Mouse (Mus musculus) activated CD4-positive, CD25-positive, alpha-beta regulatory T cell, adult 4 months (primary cell): Measurements from ENCODE around the gene Rad51b. TPM values are rescaled to one million over a fixed set of nuclear protein-coding genes. Genes with fewer than 3 reads are reported as not detected.
A peak's percentile ranks its signal among the peaks of the same experiment; 100 is the strongest.

ENCODE experiments used
- ATAC-seq: one replicate; pipeline ENCODE4 v1.8.0; 2017
- polyA plus RNA-seq, 2 experiments: library from polyadenylated mRNA; unstranded; fragments of 100-300 nt; shearing (Covaris generic); gene quantifications; one replicate each; pipeline ENCODE4 v1.2.1; 2017

Rad51b gene
- polyA plus RNA-seq, 2 experiments from 2014 or later, result 1.9 to 2.8 TPM

DNA sequence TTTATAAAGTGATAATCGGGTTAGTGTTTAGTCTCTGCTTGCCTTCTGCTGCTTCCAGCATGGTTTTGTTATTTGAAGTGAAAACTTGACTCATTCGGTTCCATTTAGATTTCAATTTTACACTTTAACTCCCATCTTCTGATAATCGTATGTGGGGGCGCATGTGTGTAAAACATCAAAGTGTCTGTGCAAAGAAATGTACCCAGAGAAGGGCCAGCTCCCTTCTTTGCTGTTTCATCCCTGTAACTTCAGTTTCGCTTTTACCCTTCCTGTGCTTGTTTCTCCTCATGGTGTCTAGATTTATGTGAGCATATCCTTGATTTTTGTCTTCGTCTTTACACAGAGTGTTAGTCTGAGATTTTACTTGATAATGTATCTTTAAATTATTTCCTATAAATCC lies 142.9 kb downstream of the Rad51b start:
- no peak for ATAC-seq

DNA sequence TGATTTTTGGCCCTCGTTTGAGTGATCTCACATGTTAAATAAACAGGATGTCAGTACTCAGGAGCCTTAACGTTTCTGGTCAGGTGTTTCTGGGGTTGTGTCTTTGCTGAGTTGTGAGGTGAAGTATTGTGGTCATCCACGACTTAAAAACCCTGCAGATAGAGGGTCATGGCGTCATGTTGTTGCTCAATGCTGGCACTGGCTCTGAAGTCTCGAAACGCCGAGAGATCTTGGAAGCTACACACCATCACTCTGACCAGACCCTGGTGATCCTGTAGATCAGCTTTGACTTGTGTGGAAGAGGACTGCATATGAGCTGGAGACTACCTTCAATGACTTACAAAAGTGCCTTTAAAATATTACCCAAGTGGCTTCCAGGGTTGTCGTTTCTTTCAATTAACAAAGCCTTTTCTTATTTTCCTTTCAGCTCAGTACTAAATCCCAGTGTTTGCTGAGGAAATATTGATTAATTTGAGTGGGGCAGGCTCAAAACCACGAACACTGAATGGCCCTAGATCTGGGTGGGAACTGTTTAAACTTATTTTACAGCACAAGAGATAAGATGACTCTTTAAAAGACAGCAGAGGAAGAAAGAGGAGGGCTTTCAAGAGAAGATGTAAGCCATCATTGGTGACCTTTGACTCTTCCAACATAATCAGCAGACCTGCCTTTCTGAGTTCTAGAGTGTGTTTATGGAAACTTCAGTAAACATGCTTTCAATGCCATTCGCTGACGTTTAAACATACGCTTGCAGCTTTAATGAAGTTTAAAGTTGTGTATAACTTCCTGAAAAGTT lies 144.3 kb downstream of the Rad51b start:
- peak; percentile 46 for ATAC-seq

DNA sequence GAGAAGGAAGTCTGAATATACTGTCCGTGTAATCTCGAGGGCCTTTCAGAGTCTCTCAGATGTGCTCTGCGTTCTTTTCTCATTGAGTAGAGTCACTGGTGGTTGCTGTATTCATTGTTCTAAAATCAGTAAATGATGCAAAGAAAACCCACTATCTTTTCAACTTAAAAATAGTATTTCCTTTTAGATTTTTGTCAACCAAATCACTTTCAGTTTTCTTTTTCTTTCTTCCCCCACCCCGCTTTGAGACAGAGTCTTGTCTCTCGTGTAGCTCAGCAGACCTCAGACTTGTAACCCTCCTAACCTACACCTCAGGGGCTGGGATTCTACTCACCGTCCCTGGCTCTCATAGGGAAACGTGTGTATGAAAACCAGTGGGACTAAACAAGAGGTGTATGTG lies 145.0 kb downstream of the Rad51b start:
- peak; percentile 24 for ATAC-seq

DNA sequence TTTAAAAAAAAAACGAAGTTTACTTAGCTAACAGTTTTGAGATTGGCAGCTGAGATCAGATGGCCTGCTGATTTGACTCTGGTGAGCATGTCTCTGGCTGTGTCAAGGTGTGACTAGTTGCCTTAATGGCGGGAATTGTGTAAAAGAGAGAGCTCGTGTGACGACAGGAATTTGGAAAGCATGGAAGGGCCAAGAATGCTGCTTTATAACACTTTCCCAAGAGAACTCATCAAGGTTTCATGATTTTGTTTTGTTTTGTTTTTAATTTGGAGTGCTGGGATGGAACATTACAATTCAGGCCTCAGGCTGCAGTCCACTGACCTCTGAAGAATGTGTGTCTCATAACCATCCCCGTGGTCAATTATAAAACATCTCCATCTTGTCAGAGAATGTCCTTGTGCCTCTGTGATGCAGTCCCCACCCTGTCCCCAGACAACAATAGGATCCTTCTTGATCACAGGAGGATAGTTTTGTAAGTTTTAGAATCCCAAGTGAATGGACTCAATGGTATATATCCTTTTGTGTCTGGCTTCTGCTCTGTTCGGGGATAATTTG lies 145.8 kb downstream of the Rad51b start:
- ATAC-seq, result no peak

DNA sequence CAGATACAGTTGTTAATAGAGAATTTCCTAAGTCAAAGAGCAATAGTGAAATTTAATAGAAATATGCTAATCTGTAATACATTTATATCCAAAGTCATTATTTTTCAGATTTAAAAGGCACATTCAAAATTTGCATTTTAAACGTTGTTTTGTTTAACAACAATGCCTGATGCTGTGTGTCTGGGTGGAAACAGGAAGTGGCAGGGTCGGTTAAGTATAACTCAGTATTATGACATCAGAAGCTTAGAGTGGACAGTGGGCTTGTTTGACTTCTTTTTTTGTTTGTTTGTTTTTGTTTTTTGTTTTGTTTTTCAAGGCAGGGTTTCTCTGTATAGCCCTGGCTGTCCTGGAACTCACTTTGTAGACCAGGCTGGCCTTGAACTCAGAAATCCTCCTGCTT lies 147.6 kb downstream of the Rad51b start:
- ATAC-seq, result peak; percentile 29

DNA sequence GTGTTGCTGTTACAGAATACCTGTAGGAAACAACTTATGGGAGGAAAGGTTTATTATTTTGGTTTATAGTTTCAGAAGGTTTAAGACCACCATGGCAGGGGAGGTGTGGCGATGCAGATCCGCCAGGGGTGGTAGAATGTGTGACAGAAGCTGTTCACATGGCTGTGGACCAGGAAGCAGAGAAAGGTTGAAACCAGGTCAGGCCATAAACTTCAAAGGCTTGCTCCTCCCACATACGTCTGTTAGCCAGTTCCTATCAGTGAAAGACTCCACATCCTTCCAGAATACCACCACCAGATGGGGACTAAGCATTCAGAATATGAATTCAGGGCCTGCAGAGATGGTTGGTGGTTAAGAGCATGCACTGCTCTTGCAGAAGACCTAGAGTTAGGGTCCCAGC lies 150.0 kb downstream of the Rad51b start:
- peak; percentile 70 for ATAC-seq

DNA sequence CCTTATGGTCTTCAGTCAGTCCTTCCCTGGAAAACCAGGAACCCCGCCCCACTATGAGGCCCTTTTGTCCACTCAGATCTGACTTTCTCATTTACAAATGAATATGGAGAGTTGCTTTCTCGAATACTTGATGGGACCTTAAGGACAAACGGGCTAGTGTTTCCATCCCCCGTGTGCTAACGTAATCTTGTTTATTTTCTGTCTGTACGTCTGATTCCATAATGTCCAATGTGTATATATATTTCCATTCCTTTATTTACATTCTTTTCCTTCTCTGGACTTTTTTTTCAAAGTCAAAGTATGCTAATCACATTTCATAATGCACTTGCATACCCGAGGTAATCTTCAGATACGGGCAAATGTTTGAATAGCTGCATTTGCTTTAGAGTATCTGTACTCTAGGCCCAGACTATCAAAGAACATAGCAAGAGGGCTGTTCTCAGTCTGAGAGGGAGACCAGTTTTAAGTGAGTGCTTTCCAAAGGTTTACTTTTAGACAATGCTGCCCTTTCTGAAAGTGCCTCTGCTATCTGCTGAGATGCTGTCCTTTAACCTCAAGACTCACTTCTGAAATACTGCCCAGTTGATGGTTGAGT lies 152.8 kb downstream of the Rad51b start:
- no peak for ATAC-seq

DNA sequence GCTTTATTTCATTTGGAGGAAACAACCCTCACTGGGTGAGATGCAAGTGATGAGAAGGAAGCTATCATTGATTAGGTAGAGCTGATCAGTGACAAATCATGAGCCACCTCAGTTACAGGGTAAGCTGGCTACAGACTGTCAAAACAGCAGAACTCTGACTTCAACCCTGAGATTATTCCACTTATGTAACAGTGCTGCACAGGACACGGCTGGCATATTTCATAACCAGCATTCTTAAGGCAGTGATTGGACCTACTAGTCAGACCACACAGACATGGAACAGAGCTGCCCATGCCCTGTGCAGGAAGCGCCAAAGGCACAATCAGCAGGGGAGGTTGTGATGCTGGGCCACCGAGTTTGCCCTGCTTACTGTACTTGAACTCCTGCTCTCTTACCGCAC lies 155.8 kb downstream of the Rad51b start:
- no peak for ATAC-seq

DNA sequence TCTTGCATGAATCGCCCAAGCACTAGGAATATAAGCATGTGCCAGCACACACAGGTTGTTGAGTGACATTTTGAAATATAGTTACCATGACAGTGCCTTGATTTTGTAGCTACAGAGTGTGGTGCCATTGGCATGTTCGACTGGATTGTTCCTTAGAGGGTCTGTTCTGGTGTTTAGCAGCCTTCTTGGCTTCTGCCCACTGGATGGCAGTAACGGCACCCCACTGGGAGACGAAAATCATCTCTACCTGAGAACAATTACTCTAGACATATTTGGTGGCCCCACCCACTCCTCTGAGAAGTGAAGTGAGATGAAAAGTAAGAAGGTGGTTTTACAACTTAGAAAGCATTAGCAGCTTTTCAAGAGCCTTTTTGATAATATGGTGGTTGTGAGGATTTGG lies 156.9 kb downstream of the Rad51b start:
- ATAC-seq, result no peak

DNA sequence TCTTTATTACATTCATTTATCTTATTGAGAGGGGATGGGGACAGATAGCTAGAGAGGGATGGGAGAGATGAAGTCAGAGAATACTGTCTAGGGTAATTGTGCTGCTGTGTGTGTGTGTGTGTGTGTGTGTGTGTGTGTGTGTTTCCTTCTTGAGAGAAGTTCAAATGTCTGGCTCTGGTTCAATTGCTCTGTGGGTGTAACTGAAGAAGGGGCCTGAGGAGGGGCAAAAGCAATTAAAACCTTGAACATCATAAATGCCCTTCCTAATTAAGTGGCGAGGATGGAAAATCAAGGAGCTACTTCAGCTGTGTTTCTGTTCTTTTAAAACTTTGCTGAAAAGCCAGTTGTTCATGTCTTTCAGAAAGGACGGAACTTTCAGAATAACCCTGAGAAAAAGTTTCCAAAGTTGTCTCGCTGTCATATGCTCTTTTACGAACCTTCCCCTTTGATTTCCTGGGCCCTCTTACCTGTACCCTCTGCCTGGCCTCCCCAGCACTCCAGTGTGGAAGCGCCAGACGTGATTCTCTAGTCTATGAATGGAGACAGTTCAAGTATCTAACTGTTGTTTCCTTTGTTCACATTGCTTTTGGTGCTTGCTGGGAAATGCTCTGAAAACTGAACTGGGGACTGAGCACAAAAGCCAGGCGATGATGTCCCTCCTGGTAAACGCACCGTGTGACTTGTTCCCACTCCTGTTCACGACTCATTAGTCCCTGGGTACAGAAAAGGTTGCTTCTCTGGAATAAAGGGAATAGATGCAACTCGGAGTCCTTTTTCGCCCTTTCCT lies 158.2 kb downstream of the Rad51b start:
- ATAC-seq, result no peak

DNA sequence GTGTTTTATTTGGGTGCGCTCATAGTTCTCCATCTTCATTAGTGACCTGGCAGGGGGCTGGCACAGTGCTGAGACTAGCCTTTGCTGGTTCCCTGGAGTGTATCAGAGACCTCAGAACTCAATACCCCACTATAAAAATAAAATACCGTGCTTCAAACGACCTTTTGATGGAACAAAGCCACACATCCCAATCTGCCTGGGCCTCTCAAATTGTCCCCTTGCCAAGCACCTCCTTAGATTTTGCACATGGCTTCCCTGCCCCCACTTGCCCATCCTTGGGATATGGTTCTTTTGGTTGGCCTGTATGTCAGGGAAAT lies 158.7 kb downstream of the Rad51b start:
- ATAC-seq, result no peak

DNA sequence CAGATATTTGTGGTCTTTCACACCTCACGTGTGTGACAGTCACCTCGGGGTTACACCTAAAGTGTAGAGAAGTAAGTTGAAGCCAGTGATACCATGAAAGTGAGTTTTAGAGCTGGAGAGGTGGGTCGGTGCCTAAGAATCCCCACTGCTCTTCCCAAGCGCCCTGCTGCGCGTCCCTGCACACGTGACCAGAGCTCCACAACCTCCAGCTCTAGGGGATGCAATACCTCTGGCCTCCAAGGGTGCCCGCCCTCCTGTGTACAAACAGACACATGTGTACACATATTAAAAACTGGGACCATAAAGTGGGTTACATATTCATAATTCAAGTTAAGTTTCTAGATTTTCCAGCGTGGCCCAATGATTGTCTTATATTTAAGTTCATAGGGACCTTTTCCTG lies 159.2 kb downstream of the Rad51b start:
- ATAC-seq, result no peak

DNA sequence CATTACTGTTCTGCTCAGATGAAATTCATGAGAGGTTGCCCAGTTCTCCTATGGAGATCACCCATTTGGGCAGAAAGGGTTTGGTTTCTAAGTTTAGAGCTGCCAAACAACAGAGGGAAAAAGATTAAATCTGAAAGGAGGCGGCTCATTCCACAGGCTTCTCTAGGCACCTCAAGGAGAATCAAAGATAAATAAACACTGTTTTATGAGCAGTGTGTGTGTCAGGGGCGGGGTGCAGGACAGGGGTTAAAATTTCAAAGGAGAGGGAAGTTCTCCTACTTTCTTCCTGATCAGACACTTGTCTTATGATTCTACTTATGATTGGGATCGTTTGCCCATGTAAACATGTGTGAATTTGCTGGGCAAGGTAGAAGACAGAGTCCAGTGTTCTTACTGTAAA lies 166.3 kb downstream of the Rad51b start:
- ATAC-seq, result no peak

DNA sequence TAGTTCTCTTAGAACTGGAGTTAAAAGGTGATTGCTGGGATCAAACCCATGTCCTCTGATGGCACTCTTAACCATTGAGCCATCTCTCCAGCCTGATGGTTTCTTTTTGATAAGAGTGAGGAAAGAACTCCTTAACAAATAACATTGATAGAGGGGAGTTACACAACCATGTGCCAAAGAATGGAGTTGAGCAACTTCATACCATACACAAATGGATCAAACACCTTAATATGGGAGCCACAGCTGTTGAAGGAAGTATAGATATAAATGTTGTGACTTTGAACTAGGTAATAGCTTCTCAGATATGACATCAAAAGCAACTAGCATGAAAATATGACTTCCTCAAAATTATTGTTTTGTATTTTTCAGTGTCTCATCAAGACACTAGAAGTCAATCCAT lies 173.0 kb downstream of the Rad51b start:
- no peak for ATAC-seq

DNA sequence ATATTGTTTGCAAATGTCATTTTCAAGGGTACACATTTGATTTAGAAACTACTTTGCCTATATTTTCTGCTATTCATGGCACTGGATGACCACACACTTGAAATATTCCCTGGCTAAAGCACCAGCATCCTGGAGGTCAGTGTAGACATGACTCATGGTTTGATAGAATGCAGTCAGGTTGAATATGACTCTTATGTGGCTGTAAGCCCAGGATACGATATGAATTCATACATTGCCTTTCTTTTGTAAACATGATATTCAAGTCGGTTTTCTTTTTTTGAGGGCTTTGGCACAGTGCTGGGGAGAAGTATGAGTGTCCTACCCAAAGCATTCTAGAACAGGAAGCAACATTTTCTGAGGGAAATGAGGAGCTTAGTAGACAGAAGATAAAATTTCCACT lies 174.8 kb downstream of the Rad51b start:
- no peak for ATAC-seq

DNA sequence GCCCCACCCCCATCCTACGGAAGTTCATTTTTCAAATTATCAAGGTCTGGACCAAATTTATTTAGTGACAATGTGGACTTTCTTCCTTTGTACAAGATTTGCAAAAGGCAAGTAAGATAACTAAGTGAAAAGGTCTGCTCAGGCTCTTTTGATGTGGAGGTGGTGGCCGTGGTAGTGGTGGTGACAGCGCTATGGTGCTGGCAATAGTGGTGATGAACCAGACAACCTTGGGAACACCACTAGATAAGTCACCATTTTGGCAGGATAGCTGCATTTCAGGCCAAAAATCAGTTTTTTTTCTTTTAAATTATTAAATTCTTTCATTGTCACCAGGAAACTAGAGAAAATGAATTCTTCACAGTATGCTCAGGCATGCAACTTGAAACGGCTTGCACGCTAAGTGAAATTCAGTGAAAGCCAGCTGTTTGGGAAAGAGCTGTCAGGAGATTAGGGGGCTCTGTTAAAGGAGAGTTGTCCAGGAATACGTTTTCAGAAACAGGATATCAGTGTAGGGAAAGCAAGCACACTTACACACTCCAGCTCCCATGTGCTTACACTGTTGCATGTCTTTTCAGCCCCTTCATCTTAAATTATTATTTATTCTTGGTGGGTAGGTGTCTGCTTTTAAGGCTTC lies 179.4 kb downstream of the Rad51b start:
- no peak for ATAC-seq

DNA sequence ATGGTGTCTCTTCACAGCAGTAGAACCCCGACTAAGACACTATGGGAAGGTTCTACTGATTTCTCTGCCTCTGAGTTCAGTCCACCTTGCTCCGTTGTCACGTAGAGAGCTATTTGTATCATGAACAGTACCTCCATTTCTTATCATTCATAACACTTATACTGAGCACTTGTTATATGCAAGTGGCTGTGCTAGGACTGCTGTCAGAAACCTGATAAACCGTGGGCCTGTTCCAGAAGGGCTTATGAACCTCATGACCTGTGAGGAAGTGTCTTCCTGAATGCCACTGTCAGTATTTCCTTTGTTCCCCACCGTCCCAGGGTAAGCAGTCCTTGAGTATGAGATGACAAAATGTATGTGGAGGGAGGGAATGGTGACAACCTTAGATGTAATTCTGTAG lies 181.7 kb downstream of the Rad51b start:
- ATAC-seq, result no peak

DNA sequence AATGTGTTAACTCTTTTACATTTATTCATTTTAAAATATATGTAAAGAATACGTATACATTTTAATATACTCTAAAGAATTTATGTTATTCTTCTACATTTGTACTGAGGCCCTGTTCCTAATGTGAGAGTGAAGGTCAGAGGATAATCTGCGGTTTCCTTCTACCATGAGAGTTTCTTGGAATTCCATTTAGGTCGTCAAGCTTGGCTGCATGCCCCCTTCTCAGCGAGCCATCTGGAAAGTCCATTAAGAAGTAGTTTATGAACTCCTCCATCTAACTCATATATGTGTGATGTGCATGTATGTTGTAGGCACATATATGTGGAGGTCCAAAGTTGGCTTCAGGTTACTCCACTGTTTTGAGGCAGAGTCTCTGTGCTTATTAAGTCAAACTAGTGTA lies 188.4 kb downstream of the Rad51b start:
- ATAC-seq, result no peak

DNA sequence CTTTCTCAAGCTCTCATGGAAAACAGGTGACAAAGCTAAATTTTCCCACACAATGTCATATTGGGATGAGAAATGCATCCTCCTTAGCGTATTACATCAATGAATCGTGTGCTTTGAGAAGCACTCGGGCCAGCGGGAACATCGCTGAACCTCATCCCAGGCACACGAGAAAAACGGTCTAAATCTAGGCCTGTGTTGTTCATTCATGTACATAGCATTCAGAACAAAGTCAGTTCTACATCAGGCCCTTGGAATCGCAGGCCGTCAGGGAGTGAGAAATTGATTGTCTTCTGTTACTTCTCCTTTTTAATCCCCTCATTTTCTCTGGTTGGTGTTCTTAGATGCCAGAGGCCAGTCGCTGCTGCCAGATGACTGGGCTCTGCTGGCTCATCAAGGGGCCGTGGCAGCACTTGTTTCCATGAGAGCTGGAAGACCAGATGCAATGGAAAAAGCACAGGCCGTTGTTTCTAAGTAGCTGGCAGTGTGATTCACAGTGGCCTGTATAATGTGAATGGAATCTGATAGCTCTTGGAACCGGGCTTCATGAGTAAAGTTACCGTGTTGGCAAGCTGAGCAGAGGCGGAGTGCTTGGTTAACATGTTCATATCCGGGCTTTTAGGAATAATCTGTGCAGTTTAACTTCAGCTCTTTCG lies 191.6 kb downstream of the Rad51b start:
- ATAC-seq, result no peak

DNA sequence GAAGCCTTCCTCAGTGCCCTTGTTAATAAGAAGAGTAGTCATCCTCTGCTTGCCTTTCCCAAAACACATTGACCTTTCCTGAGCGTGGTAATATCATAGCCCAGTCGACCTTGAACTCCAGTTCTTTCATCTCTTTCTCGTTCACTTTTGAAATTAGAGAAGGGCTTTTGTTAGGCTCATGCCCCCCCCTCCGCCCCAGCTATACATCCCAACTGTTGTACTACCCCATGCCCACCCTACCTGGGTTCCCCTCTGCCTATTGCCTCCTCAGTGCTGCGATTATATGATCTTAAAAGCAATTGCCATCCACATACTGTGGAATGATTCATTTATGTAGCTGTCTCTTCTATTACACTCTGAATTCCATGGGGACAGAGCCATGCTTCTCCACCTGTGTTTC lies 193.5 kb downstream of the Rad51b start:
- ATAC-seq, result no peak

DNA sequence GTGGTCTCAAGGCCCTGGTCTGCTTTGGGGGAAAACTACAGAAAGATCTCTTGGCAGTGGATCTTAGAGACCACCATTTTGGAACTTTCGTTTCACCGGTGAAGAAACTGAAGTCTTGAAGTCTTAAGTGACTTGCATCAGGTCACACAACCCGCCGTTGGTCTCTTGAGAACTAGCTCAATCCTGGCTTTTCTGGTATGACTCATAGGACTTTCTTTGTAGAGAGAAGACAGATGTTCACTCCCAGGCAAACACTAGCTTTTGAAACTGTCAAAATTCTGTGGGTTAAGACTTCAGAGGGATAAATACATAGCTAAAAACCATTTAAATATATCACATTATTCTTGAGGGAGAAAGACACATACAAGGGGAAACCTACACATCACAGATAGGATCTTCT lies 195.1 kb downstream of the Rad51b start:
- ATAC-seq, result no peak

DNA sequence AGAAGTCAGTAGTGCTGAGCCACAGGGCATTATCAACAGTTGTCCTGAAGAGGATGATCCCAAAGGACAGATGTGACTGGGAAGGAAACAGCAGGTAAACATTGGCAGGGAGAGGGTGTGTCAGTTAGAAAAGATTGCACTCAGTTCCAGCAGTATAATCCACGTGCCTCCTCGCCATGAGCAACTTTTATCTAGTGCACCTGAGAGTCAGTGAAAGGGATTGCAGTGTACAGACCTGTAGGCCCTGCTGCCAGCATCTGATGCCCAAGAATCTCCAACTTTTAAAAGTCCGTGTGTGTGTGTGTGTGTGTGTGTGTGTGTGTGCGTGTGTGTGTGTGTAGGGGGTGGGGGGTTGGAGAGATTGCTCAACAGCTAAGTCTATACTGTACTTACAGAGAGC lies 195.5 kb downstream of the Rad51b start:
- ATAC-seq, result no peak

DNA sequence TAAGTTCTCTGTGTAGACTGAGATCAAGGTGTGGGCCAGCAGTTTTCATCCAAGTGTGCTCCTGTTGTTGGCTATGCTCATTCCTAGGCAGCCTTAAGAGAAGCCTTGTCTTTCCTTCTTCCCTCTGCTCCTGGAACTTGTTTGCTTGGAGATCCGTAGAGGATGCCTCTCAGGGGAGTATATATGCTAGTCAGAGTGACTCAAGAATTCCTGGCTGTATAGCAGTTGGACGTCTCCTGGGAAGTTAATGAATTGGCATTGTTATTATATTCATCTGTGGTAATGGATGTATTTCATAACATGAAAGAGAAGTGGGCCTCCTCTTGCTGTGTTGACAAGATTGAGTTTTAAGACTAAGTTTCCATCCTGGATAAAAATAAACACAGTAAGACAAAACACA lies 196.4 kb downstream of the Rad51b start:
- ATAC-seq, result no peak
